Mouse (Mus musculus) gastrocnemius, adult 2 months (tissue): ENCODE measurements around the gene Gm11032. TPM values are rescaled to one million over a fixed set of nuclear protein-coding genes. Genes with fewer than 3 reads are reported as not detected.
"Not testable (repeated sequence)": the region's sequence is repeated elsewhere in the genome, so short reads cannot be mapped to it uniquely, and the experiment has no call there.

ENCODE experiments used
- DNase-seq: peaks from one replicate; pipeline ENCODE4 v3.0.0; 2022
- H3K27ac ChIP-seq: fragments of 200-600 bp; 2 replicates; pipeline ENCODE4 v1.8.1; 2022; ENCODE audit warnings: mild to moderate bottlenecking
- H3K4me3 ChIP-seq: fragments of 200-600 bp; 2 replicates; pipeline ENCODE4 v1.8.1; 2022; ENCODE audit warnings: mild to moderate bottlenecking, moderate library complexity
- CTCF ChIP-seq: fragments of 200-600 bp; IDR thresholded peaks from 2 replicates; pipeline ENCODE4 v1.8.1; 2022; ENCODE audit warnings: antibody characterized with exemption, mild to moderate bottlenecking, moderate library complexity
- intact Hi-C: fragments of 180-260 bp; cut with DNase I; formaldehyde crosslinking; loops from one replicate; pipeline ENCODE4 v1.15.1; 2025
- total RNA-seq, 2 experiments: library from RNA; stranded (reverse); gene quantifications; 2 replicates each; pipeline ENCODE4 v1.2.3; 2021

Gene Gm11032
- total RNA-seq, 2 experiments from 2014 or later: not detected

DNA sequence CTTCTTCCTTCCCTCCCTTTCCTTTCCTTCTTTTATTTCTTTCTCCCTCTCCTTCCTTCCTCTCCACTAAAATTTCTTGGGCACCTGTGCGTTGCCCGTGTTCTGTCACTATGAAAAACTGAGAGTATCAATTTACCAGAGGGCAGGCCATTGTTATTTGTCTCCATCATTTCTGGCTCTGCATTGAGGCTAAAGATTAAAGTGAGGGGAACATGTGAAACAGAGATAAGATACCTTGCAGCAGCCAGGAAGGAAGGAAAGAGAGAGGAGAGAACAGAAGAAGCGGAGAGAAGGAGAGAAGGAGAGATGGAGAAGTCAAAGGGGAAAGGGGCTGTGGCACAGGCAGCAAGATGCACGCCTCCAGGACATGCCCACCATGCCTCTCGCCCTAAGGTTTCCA, 14.5 kb downstream of the Gm11032 start:
- intact Hi-C loops: no loop called here
- DNase-seq: no peak
- H3K4me3 ChIP-seq: no peak overlapping the region
- H3K27ac ChIP-seq: no peak overlapping the region
- TF ChIP-seq CTCF: no peak

- intact Hi-C loops: loop anchor here (2.0 kb wide), 1 partner anchor 42 kb away; the partner anchor contains the start of gene Mtmr3
- peak overlapping the region; percentile 91 for H3K27ac ChIP-seq
- DNase-seq: no peak
- TF ChIP-seq CTCF: no peak
- H3K4me3 ChIP-seq: peak overlapping the region; percentile 80
Measured at GRCm38 (mm10) chr11:4636782-4637342, 17.0 kb downstream of the Gm11032 start.

- Histone ChIP-seq H3K4me3 (peak within 1 kb of the TSS; percentile 80), H3K27ac (peak within 1 kb of the TSS; percentile 91)
- TF ChIP-seq CTCF: peak; percentile 27; the same call in 1 of the 2 replicates
- peak; percentile 98 for DNase-seq
- intact Hi-C loops: loop anchor here (2.0 kb wide), 1 partner anchor 43 kb away; the partner anchor contains the start of gene Mtmr3
Measured at GRCm38 (mm10) chr11:4637534-4638234, 17.8 kb downstream of the Gm11032 start, which contains the start of gene Ascc2. TSS of gene Ascc2 (plus strand) at chr11:4637747.

GRCm38 (mm10) chr11:4638261-4638660, 18.4 kb downstream of the Gm11032 start:
- intact Hi-C loops: no loop called here

GRCm38 (mm10) chr11:4641185-4641584, 21.3 kb downstream of the Gm11032 start:
- intact Hi-C loops: loop anchor here (5.0 kb wide), 1 partner anchor 134 kb away; no protein-coding TSS in a partner anchor
- Histone ChIP-seq H3K27ac (no peak overlapping the region), H3K4me3 (no peak overlapping the region)
- DNase-seq: no peak
- no peak for TF ChIP-seq CTCF

More at GRCm38 (mm10) chr11:4638261-4638660, 18.4 kb downstream of the Gm11032 start:
- H3K27ac ChIP-seq: peak overlapping the region; percentile 91
- TF ChIP-seq CTCF: no peak
- no peak for DNase-seq
- peak overlapping the region; percentile 80 for H3K4me3 ChIP-seq

DNA sequence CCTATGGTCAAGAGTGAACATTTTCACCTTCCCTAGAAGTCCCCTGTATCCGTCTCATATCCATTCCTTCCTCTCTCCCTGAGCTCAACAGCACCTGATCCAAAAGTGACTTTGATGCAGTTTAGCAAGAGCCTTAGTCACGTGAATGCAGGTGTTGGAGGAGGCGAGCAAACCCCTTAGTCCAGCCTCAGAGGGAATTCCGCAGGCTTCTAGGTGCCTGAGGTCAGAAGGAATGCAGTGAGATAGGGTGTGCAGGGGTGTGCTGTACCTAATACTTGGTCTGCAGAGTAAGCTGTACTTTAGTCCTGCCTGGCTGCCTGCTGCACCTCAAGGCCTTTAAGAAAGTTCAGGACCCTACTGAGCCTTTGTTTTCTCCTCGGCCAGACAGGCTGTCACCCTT, 23.9 kb downstream of the Gm11032 start:
- Histone ChIP-seq H3K27ac (no peak overlapping the region), H3K4me3 (no peak overlapping the region)
- no peak for DNase-seq
- intact Hi-C loops: loop anchor here (5.0 kb wide), 1 partner anchor 136 kb away; no protein-coding TSS in a partner anchor
- no peak for TF ChIP-seq CTCF

DNA sequence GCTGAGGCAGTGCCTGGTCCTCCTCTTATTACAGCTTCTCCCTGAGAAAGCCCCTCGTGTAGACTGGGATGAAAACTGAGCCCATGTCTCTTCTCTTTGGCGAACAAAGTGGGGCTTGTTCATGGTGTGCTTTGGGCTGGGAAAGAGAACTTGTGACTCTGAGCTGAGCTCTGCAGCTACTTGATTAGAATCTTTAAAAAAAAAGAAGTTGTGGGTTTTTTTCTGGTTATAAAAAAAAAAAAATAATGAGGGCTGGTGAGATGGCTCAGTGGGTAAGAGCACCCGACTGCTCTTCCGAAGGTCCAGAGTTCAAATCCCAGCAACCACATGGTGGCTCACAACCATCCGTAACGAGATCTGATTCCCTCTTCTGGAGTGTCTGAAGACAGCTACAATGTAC, 25.3 kb downstream of the Gm11032 start:
- intact Hi-C loops, H3K4me3 ChIP-seq, DNase-seq, H3K27ac ChIP-seq: not testable (repeated sequence)

- TF ChIP-seq CTCF: no peak
- Histone ChIP-seq H3K4me3 (no peak overlapping the region), H3K27ac (no peak overlapping the region)
- intact Hi-C loops: no loop called here
- no peak for DNase-seq
Measured at GRCm38 (mm10) chr11:4646409-4646808, 26.5 kb downstream of the Gm11032 start.

DNA sequence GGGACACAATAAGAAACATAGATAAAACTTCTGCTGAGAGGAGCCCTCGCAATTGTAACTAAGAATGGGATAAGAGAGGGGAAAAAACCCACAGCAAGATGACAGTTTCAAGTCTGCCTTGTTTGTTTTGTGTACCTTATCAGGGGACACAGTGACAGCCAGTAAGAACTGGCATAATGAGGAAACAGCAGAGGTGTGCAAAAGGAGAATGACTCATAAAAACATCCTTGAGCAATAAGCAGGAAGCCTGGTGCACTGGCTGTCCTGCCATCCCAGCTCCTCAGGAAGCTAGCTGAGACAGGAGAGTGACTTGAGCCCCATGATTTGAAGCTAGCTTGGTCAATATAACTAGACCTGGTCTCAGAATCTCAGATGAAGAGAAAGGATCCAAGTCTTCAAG, 40.0 kb downstream of the Gm11032 start:
- DNase-seq: no peak
- Histone ChIP-seq H3K4me3 (no peak overlapping the region), H3K27ac (no peak overlapping the region)
- intact Hi-C loops: no loop called here
- no peak for TF ChIP-seq CTCF

DNA sequence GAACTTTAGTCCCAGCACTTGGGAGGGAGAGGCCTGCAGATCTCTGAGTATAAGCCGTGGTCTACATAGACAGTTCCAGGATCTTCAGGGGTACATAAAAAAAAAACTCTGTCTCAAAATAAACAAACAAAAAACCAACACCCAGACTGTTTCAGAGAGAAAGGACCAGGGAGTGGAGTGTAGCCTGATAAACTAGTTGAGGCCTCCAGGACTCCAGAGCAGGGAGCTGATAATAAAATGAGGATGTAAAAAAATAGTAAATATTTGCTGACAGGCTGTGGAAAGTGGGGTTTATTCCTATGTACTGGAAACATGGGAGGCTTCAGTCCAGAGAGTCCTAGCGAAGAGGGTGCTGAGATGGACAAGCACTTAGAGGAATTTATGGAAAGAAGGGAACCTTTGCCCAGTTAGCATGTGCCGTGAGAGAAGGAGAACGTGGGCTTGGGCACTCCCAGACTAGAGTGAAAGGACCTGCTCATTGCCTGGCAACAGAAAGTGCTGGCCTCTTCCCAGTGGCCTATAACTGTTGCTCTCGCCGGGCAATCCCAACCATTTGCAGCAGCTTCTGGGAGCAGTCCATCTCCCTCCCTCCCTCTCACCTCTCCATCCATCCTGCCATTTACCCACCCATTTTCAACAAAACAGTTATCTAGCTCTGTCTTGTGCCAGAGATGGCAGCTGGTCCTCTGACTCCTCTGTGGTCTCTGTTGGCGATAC, 40.6 kb downstream of the Gm11032 start:
- H3K27ac ChIP-seq: no peak overlapping the region
- DNase-seq: no peak
- intact Hi-C loops: no loop called here
- no peak for TF ChIP-seq CTCF
- no peak overlapping the region for H3K4me3 ChIP-seq

DNA sequence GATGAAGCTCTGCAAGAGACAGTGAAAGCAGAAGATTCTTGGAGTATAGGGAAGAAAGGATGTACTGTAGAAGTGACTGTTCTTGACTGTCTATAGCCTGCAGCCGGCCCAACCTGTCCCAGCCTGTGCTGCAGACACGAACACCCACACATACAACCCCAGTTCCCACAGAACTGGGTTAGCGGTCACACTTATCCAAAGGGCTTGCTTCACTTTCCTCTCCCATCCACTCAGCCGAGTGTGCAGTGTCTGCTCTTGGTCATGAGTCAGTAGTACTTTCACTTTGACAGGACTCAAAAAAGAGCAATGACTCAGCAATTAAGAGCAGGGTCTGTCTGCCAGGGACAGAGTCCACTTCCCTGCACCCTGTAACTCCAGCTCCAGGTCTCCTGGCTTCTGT, 41.5 kb downstream of the Gm11032 start:
- H3K4me3 ChIP-seq: no peak overlapping the region
- DNase-seq: no peak
- intact Hi-C loops: no loop called here
- no peak for TF ChIP-seq CTCF
- peak overlapping the region; percentile 31; the same call in 1 of the 2 replicates for H3K27ac ChIP-seq

GRCm38 (mm10) chr11:4661871-4662495, 42.1 kb downstream of the Gm11032 start:
- TF ChIP-seq CTCF: no peak
- intact Hi-C loops: no loop called here
- no peak for DNase-seq
- peak overlapping the region; percentile 31 for H3K27ac ChIP-seq
- no peak overlapping the region for H3K4me3 ChIP-seq

- intact Hi-C loops: no loop called here
- peak overlapping the region; percentile 7; the same call in 1 of the 2 replicates for H3K27ac ChIP-seq
- no peak for DNase-seq
- H3K4me3 ChIP-seq: no peak overlapping the region
- TF ChIP-seq CTCF: no peak
Measured at GRCm38 (mm10) chr11:4662496-4662878, 42.6 kb downstream of the Gm11032 start.

Other genes starting within 250 kb of the Gm11032 start
- gene Hormad2, start 179.0 kb upstream of the Gm11032 start, total RNA-seq: not detected
- gene Mtmr3, start 25.2 kb upstream of the Gm11032 start, total RNA-seq: 10 to 100 TPM; 48.1 to 49.5 TPM
- 10 to 100 TPM; 14.4 to 16.7 TPM for gene Ascc2, start 17.7 kb downstream of the Gm11032 start, total RNA-seq
- 1,000 to 10,000 TPM in 1 of 2 experiments, 100 to 1,000 TPM in 1; 837 to 1,167 TPM for gene Uqcr10, start 84.3 kb downstream of the Gm11032 start, total RNA-seq
- gene Zmat5, start 84.6 kb downstream of the Gm11032 start, total RNA-seq: 10 to 100 TPM; 23.3 to 28.5 TPM
- gene Cabp7, start 126.7 kb downstream of the Gm11032 start, total RNA-seq: under 1 TPM; 0.17 to 0.18 TPM
- gene Nf2, start 229.5 kb downstream of the Gm11032 start, total RNA-seq: 10 to 100 TPM; 50.7 to 59.7 TPM